In genomic region chr5:103104082-103104481, GRCm38 (mm10) we compare ENCODE assay signal across 28 mouse cellular contexts.
DNase-seq lines count a peak whose midpoint lies in the region; ATAC-seq and TF ChIP-seq lines count a peak whose summit lies in the region.
"Had no signal": no experiment of that assay in that cellular context is flagged by ENCODE, and none has a peak within 500 bp of the region (broad histone marks: within the 10 kb centered on the region; RNA-seq: fewer than 3 reads in every experiment).

No protein-coding gene starts in this region.

- no peak overlapping the region for H3K4me2 ChIP-seq in midbrain, embryonic 11.5 days
- no peak overlapping the region for H3K4me2 ChIP-seq in midbrain, embryonic 14.5 days (ENCODE audit: low read length)
- H3K4me2 ChIP-seq in liver, postnatal 0 days (ENCODE audit: low read depth, low read length): no peak overlapping the region
- H3K4me2 ChIP-seq: embryonic facial prominence, embryonic 13.5 days; embryonic facial prominence, embryonic 15.5 days; forebrain, embryonic 12.5 days had no signal

- H3K9ac ChIP-seq in midbrain, embryonic 11.5 days (ENCODE audit: low read length): no peak overlapping the region
- H3K9ac ChIP-seq in midbrain, embryonic 14.5 days (replicated peaks; ENCODE audit: low read length): no peak overlapping the region
- no peak overlapping the region for H3K9ac ChIP-seq in liver, postnatal 0 days (replicated peaks)
- H3K9ac ChIP-seq: embryonic facial prominence, embryonic 13.5 days; embryonic facial prominence, embryonic 15.5 days; forebrain, embryonic 12.5 days had no signal

- H3K27me3 ChIP-seq in midbrain, embryonic 11.5 days (ENCODE audit: control insufficient read depth, insufficient read depth, low read length): no peaks in the 10 kb centered on the region
- no peaks in the 10 kb centered on the region for H3K27me3 ChIP-seq in midbrain, embryonic 14.5 days (ENCODE audit: control insufficient read depth, insufficient read depth, low read length)
- no peaks in the 10 kb centered on the region for H3K27me3 ChIP-seq in liver, postnatal 0 days (ENCODE audit: insufficient read depth, low read length)
- H3K27me3 ChIP-seq: CH12.LX; embryonic facial prominence, embryonic 13.5 days; embryonic facial prominence, embryonic 15.5 days; forebrain, embryonic 12.5 days had no signal

- no peak overlapping the region for H3K4me3 ChIP-seq in left cerebral cortex, adult 2 months
- H3K4me3 ChIP-seq in midbrain, embryonic 11.5 days (ENCODE audit: low read depth, low read length): no peak overlapping the region
- H3K4me3 ChIP-seq in midbrain, embryonic 14.5 days (replicated peaks; ENCODE audit: low read depth, low read length): no peak overlapping the region
- H3K4me3 ChIP-seq in liver, postnatal 0 days (ENCODE audit: low read depth, low read length): no peak overlapping the region
- H3K4me3 ChIP-seq: embryonic facial prominence, embryonic 13.5 days; embryonic facial prominence, embryonic 15.5 days; erythroblast, embryonic 14.5 days; forebrain, embryonic 10.5 days; forebrain, embryonic 12.5 days had no signal

- H3K9me3 ChIP-seq in midbrain, embryonic 11.5 days (ENCODE audit: control insufficient read depth, low read length): no peaks in the 10 kb centered on the region
- H3K9me3 ChIP-seq in midbrain, embryonic 14.5 days (ENCODE audit: control insufficient read depth, low read length): no peaks in the 10 kb centered on the region
- H3K9me3 ChIP-seq in liver, postnatal 0 days (ENCODE audit: low read length): no peaks in the 10 kb centered on the region
- H3K9me3 ChIP-seq: embryonic facial prominence, embryonic 13.5 days; embryonic facial prominence, embryonic 15.5 days; forebrain, embryonic 10.5 days; forebrain, embryonic 12.5 days had no signal

- no peak for ATAC-seq in midbrain, embryonic 11.5 days (ENCODE audit: low FRiP score)
- ATAC-seq in midbrain, embryonic 14.5 days (ENCODE audit: low FRiP score, low TSS enrichment): no peak
- no peak for ATAC-seq in liver, postnatal 0 days
- ATAC-seq: CD4-positive, CD25-positive, alpha-beta regulatory T cell, adult 4 months; forebrain, embryonic 14.5 days; forebrain, embryonic 16.5 days had no signal

- no peaks in the 10 kb centered on the region for H3K4me1 ChIP-seq in midbrain, embryonic 11.5 days (ENCODE audit: control insufficient read depth, insufficient read depth, low read length)
- H3K4me1 ChIP-seq in midbrain, embryonic 14.5 days (ENCODE audit: control insufficient read depth, insufficient read depth, low read length): peaks cover 5% of the 10 kb centered on the region; the same call in 1 of the 2 replicates
- no peaks in the 10 kb centered on the region for H3K4me1 ChIP-seq in liver, postnatal 0 days (ENCODE audit: insufficient read depth)
- H3K4me1 ChIP-seq: embryonic facial prominence, embryonic 13.5 days; embryonic facial prominence, embryonic 15.5 days; forebrain, embryonic 10.5 days; forebrain, embryonic 12.5 days had no signal

- peak overlapping the region; percentile 24; the same call in 1 of the 2 replicates for H3K27ac ChIP-seq in left cerebral cortex, adult 2 months
- no peak overlapping the region for H3K27ac ChIP-seq in midbrain, embryonic 11.5 days (ENCODE audit: low read depth, low read length)
- no peak overlapping the region for H3K27ac ChIP-seq in midbrain, embryonic 14.5 days (replicated peaks; ENCODE audit: low read depth, low read length)
- H3K27ac ChIP-seq in liver, postnatal 0 days (ENCODE audit: low read depth): no peak overlapping the region
- H3K27ac ChIP-seq: embryonic facial prominence, embryonic 13.5 days; embryonic facial prominence, embryonic 15.5 days; forebrain, embryonic 10.5 days; forebrain, embryonic 12.5 days had no signal

- DNase-seq in left cerebral cortex, adult 2 months (ENCODE audit: extremely low spot score in 1 of 2, low spot score in 2 of 2): no peak
- DNase-seq in left cerebral cortex, adult 8-10 months (ENCODE audit: low spot score in 2 of 2): no peak
- peak; percentile 28 for DNase-seq in midbrain, embryonic 11.5 days (ENCODE audit: low spot score, missing footprints)
- DNase-seq in midbrain, embryonic 14.5 days: no peak
- DNase-seq in Muller cell, postnatal 12 days (ENCODE audit: inconsistent ontology term): peak; percentile 40
- DNase-seq in liver, postnatal 0 days: no peak
- DNase-seq in kidney, postnatal 10 days: no peak
- DNase-seq: adrenal gland, adult 8-10 months; adrenal gland, postnatal 14 days; adrenal gland, postnatal 36 days; B cell, adult 2 months; cerebellum, adult 11 months; cerebellum, adult 18-20 months; cerebellum, adult 8-10 months; cerebellum, adult 9-11 months; cerebellum, postnatal 14 days; cerebellum, postnatal 36 days; embryo, embryonic 11 days had no signal

- intact Hi-C loops in left cerebral cortex, adult 2 months (cut with DNase I): no loop called here

- TF ChIP-seq EP300 in liver, postnatal 0 days (IDR thresholded peaks at IDR 0.05; ENCODE audit: low read depth): no peak

- 90% methylated on average over 5 of the region's 5 CpGs for WGBS in midbrain, embryonic 11.5 days
- 74% methylated on average over 5 of the region's 5 CpGs for WGBS in midbrain, embryonic 14.5 days
- 74% methylated on average over 5 of the region's 5 CpGs for WGBS in liver, postnatal 0 days (ENCODE audit: insufficient replicate concordance)

- no peak for TF ChIP-seq CTCF in left cerebral cortex, adult 2 months (IDR thresholded peaks at IDR 0.05)
- TF ChIP-seq CTCF in liver, postnatal 0 days (IDR thresholded peaks at IDR 0.05; ENCODE audit: low read depth): no peak

- H3K36me3 ChIP-seq in midbrain, embryonic 11.5 days (ENCODE audit: control insufficient read depth, insufficient read depth, low read length): no peaks in the 10 kb centered on the region
- no peaks in the 10 kb centered on the region for H3K36me3 ChIP-seq in midbrain, embryonic 14.5 days (ENCODE audit: control insufficient read depth, insufficient read depth, low read length)
- no peaks in the 10 kb centered on the region for H3K36me3 ChIP-seq in liver, postnatal 0 days (replicated peaks; ENCODE audit: insufficient read depth, low read length)
- H3K36me3 ChIP-seq: embryonic facial prominence, embryonic 13.5 days; embryonic facial prominence, embryonic 15.5 days; forebrain, embryonic 10.5 days; forebrain, embryonic 12.5 days; G1E had no signal

Comparison
In these comparisons a context has a peak if more than half of its experiments do, and no peak if none do; other contexts are left out.
1. DNase-seq: peak in midbrain, embryonic 11.5 days (single experiment) and Muller cell, postnatal 12 days (single experiment); none in left cerebral cortex, adult 2 months (0 of 2), left cerebral cortex, adult 8-10 months (0 of 2), midbrain, embryonic 14.5 days (single experiment), liver, postnatal 0 days (single experiment) and kidney, postnatal 10 days (single experiment).